Mouse (Mus musculus): Measurements from ENCODE around the gene Sim2.

Sim2 gene

DNA sequence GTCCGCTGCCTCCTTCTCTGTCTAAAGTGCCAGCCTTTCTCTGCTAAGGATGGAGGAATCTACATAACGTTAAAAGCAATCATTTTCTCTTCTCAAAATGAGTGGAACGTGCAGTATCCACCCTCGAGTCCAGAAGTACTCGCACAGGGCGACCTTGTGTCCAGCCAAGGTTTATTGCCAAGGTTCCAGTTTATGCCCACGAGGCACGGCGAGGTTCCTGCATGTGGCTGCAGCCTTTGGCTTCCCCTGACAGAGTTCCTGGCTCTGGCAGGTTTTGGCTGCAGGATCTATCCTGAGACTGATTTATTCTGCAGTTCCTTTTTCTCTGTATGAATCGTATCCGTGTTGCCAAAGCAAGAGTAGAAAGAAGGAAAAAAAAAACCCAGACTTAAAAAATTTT lies 78.3 kb downstream of the Sim2 start:
- DNase-seq (ENCODE audit: low read depth, low spot score) = no peak

DNA sequence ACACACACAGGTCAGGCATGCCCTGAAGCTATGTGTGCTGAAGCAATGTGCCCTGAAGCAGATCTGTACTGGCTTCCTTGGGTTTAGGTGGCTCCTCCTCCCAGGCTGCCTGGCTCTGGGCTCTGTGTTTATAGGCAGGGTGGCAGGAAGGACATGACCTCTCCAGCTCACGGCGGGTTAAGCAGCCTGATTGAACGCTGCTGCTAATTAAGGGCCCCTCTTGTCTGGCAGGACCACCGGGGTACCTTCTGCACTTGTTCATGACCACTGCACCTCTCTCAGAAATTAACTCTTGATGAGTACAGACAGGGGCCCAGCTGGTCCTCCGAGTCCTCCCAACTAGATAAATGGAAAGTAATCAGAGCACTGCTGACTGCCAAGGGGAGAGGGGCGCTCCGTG lies 79.5 kb downstream of the Sim2 start:
- no peak for DNase-seq (ENCODE audit: low read depth, low spot score)

DNA sequence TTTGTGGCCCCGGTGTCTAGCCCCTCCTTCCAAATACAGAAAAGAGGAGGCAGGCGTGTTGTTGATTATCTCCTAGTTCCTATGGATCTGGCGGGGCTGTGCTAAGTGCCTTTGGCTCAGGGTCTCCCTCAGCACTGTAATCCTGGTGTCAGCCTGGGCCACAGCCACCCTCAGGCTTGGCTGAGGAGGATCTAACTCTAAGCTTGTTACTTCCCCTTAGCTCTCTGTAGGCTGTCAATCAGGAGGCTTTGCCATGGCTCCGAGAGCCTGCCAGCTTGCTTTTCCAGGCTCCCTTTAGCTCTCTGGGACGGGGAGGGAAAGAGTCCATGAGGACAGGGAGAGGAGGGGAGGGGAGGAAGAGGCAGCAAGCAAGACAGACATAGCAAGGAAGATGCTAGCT lies 80.2 kb downstream of the Sim2 start:
- no peak for DNase-seq (ENCODE audit: low read depth, low spot score)

DNA sequence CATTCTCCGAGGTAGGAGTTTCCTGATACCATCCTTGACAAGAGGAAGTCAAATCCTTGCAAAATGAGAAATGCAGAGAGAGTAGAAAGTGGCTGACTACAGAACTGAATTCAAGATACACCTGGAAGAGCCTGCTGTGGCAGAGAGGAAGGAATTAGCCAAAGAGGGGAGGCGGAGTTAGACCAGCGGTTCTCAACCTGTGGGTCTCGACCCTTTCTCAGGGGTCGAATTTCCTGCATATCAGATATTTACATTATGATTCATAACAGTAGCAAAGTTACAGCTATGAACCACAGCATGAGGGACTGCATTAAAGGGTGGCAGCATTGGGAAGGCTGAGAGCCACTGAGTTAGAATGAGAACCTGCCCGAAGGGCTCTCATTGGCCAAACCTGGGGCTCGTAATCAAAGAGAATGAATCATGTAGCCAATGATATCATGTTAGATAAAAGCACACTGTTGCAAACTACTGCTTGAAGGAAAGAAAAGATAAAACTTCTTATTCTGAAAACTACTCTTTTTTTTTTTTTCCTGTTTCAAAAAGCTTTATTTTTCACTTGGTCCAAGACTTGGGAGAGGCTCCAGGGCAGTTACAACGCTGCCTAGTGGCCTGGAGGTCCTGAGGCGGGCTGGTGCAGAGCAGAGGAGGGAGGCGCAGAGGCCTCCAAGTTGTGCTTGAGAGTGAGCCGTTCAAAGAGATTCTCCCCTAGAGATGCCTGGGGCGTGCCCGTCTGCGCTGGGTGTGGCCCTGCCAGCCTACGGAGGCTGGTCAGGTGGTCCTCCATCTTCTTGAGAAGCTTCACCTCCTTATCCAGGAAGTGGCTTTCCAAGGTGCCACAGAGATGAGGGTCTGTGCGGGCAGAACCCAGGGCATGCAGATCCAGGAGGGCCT lies 84.2 kb downstream of the Sim2 start:
- DNase-seq (ENCODE audit: low read depth, low spot score) = no peak

DNA sequence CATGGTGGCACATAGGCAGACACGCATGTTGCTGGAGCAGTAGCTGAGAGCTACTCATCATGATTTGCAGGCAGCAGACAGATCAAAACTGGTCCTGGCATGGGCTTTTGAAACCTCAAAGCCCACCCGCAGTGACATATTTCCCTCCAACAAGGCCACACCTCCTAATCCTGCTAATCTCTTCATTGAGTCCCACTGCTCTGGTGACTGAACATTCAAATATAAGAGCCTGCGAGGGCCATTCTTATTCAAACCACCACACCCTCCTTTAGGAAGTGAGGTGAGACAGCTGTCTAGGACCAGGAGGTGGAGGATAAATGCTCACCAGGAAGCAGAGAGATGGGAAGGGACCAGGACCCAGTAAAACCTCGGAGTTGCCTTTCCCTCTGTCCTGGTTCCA lies 85.5 kb downstream of the Sim2 start:
- no peak for DNase-seq (ENCODE audit: low read depth, low spot score)

DNA sequence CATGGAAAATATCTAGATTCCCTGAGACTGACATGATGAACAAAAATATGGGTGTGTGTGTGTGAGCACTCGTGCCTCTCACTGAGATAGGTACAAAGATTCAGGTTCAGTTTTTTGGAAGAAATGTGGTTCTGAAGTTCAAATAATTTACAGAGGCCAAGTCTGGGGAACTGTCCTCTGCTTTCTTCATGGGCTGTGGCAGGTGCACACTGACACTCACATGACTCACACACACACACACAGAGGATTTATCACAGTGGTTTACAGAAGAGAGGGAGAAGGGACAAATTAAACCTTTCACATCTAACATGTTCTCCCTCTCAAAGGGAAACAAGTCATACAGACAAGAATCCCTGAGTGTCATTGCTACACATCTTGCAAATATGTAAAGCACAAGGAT lies 88.6 kb downstream of the Sim2 start:
- no peak for DNase-seq (ENCODE audit: low read depth, low spot score)

DNA sequence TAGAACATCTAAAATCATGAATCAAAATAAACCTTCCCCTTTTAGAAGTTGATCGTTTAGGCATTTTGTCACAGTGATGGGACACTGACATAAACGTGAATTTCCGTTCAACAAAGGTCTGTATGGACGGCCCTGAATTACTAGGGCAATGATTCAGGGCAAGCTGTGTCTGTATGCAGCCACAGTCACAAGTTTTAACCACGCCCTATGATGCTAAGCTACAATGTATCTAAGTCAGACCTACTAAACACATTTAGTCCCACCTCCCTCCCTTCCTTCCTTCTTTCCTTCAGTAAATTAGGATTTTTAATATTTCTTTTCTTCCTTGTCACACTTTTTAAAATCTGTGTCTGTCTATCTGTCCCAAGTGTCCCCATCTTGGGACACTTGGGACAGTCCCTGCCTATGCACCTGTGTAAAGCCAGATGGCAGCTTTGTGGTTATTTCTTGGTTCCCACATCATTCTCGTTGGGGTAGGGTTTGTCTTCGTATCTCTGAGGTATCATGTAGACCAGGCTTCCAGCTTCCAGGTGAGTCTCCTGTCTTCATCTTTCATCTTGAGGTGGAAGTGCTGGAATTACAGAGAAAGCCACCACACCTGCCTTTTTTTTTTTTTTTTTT lies 90.7 kb downstream of the Sim2 start:
- no peak for DNase-seq (ENCODE audit: low read depth, low spot score)
